Mouse (Mus musculus) monocyte, adult 5-6 weeks (primary cell): ENCODE measurements around the gene Mesp2. TPM values are rescaled to one million over a fixed set of nuclear protein-coding genes. Genes with fewer than 3 reads are reported as not detected.

Experiments
- ATAC-seq: fragments of 153-309, 156-312 bp; replicated peaks from 2 replicates; pipeline ENCODE4 v1.8.0; 2017; ENCODE audit warnings: mild to moderate bottlenecking; ENCODE audit not compliant: low TSS enrichment, insufficient number of reproducible peaks, severe bottlenecking, poor library complexity, low FRiP score
- total RNA-seq: library from RNA; stranded (forward); fragments of 200-1000, 200-491, 200-594 nt; gene quantifications from 3 replicates; pipeline ENCODE4 v1.2.3, GENCODE M21; 2017

Mesp2 gene
- total RNA-seq, 1 experiment from 2014 or later = not detected

- ATAC-seq = no peak
These were observed 45.8 kb downstream of the Mesp2 start for GRCm38 (mm10) chr7:79856305-79856704.

- no peak for ATAC-seq
These were observed 47.8 kb downstream of the Mesp2 start for GRCm38 (mm10) chr7:79858202-79858934.

- no peak for ATAC-seq
These were observed 48.6 kb downstream of the Mesp2 start for GRCm38 (mm10) chr7:79858956-79859630.

GRCm38 (mm10) chr7:79860811-79861210 is 50.3 kb downstream of the Mesp2 start, which contains the start of gene Anpep:
Anpep (minus strand) TSS chr7:79861059.
- ATAC-seq = no peak

GRCm38 (mm10) chr7:79861794-79862193 is 51.3 kb downstream of the Mesp2 start:
- no peak for ATAC-seq

Other genes starting within 250 kb of the Mesp2 start
- gene Rhcg, start 193.1 kb upstream of the Mesp2 start, total RNA-seq = not detected in 3 replicates
- gene Ticrr, start 150.5 kb upstream of the Mesp2 start, total RNA-seq = 0.29 to 1.5 TPM (median 0.75 TPM) in 3 replicates
- gene Kif7, start 95.0 kb upstream of the Mesp2 start, total RNA-seq = 0.19 TPM in 1 of 3 replicates, not detected in the others
- not detected in 3 replicates for gene Plin1, start 77.8 kb upstream of the Mesp2 start, total RNA-seq
- gene Pex11a, start 67.6 kb upstream of the Mesp2 start, total RNA-seq = 1.1 to 2.5 TPM in 2 of 3 replicates, not detected in the other
- not detected in 3 replicates for gene Wdr93, start 67.6 kb upstream of the Mesp2 start, total RNA-seq
- gene Mesp1, start 16.9 kb upstream of the Mesp2 start, total RNA-seq = not detected in 3 replicates
- 0.68 to 0.75 TPM in 2 of 3 replicates, not detected in the other for gene Anpep, start 50.3 kb downstream of the Mesp2 start, total RNA-seq
- gene Ap3s2, start 109.9 kb downstream of the Mesp2 start, total RNA-seq = 5.0 to 7.7 TPM (median 6.6 TPM) in 3 replicates
- gene Arpin, start 124.6 kb downstream of the Mesp2 start, total RNA-seq = 0.58 to 3.0 TPM (median 0.75 TPM) in 3 replicates
- 55.9 to 77.3 TPM (median 60.7 TPM) in 3 replicates for gene Zfp710, start 214.1 kb downstream of the Mesp2 start, total RNA-seq